Mouse (Mus musculus) spleen, postnatal 10 days (tissue): ENCODE results near the gene Zic2.

Source experiments
- DNase-seq, 2 experiments: peaks; one replicate each; pipeline ENCODE4 v3.0.0; 2021 to 2022; ENCODE audit warnings: low spot score in 2 of 2

The Zic2 gene

GRCm38 (mm10) chr14:122476822-122477215 lies 1.6 kb downstream of the Zic2 start:
- DNase-seq: no peak

- DNase-seq: no peak
These were observed 2.0 kb downstream of the Zic2 start for GRCm38 (mm10) chr14:122477261-122477671.

GRCm38 (mm10) chr14:122477971-122478573 lies 2.8 kb downstream of the Zic2 start:
- no peak for DNase-seq

GRCm38 (mm10) chr14:122478574-122479011 lies 3.4 kb downstream of the Zic2 start:
- DNase-seq: no peak

GRCm38 (mm10) chr14:122479461-122480109 lies 4.3 kb downstream of the Zic2 start:
- DNase-seq: no peak

- DNase-seq: no peak
These were observed 5.1 kb downstream of the Zic2 start for GRCm38 (mm10) chr14:122480355-122480754.

GRCm38 (mm10) chr14:122481181-122481580 lies 5.9 kb downstream of the Zic2 start:
- DNase-seq: no peak

GRCm38 (mm10) chr14:122482081-122483023 lies 7.1 kb downstream of the Zic2 start:
- DNase-seq: no peak

- no peak for DNase-seq
These were observed 7.8 kb downstream of the Zic2 start for GRCm38 (mm10) chr14:122483024-122483385.

- no peak for DNase-seq
These were observed 8.6 kb downstream of the Zic2 start for GRCm38 (mm10) chr14:122483556-122484421.

- DNase-seq: no peak
These were observed 9.2 kb downstream of the Zic2 start for GRCm38 (mm10) chr14:122484458-122484843.

GRCm38 (mm10) chr14:122484844-122485551 lies 9.8 kb downstream of the Zic2 start:
- no peak for DNase-seq

GRCm38 (mm10) chr14:122485635-122486181 lies 10.5 kb downstream of the Zic2 start:
- DNase-seq: no peak

GRCm38 (mm10) chr14:122486611-122487010 lies 11.4 kb downstream of the Zic2 start:
- DNase-seq: no peak

GRCm38 (mm10) chr14:122487366-122487765 lies 12.1 kb downstream of the Zic2 start:
- no peak for DNase-seq

- DNase-seq: no peak
These were observed 13.8 kb downstream of the Zic2 start for GRCm38 (mm10) chr14:122489041-122489440.

GRCm38 (mm10) chr14:122489686-122490414 lies 14.6 kb downstream of the Zic2 start:
- DNase-seq: no peak

- DNase-seq: no peak
These were observed 15.4 kb downstream of the Zic2 start, which contains the start of gene Gm10837 for GRCm38 (mm10) chr14:122490441-122491328. TSS of gene Gm10837 (plus strand) at chr14:122490586.

GRCm38 (mm10) chr14:122491521-122491920 lies 16.3 kb downstream of the Zic2 start:
- no peak for DNase-seq
